Mouse (Mus musculus) testis, adult 2 months (tissue): Measurements from ENCODE around the gene Neurl1a. TPM values are rescaled to one million over a fixed set of nuclear protein-coding genes. Genes with fewer than 3 reads are reported as not detected.

Source experiments
- H3K27ac ChIP-seq: fragments of 200-500 bp; 2 replicates; pipeline ENCODE4 v1.5.1; 2012; ENCODE audit warnings: low read depth, low read length; ENCODE audit not compliant: control insufficient read depth, insufficient read depth
- H3K27me3 ChIP-seq: fragments of 200-500 bp; 2 replicates; pipeline ENCODE4 v1.6.1; 2012; ENCODE audit warnings: mild to moderate bottlenecking, low read length, moderate library complexity; ENCODE audit not compliant: control insufficient read depth, insufficient read depth
- H3K36me3 ChIP-seq: fragments of 200-500 bp; 2 replicates; pipeline ENCODE4 v1.6.1; 2012; ENCODE audit warnings: mild to moderate bottlenecking, low read length; ENCODE audit not compliant: control insufficient read depth, insufficient read depth
- H3K4me1 ChIP-seq: fragments of 200-500 bp; 2 replicates; pipeline ENCODE4 v1.6.1; 2012; ENCODE audit warnings: low read length; ENCODE audit not compliant: control insufficient read depth, insufficient read depth
- H3K4me3 ChIP-seq: fragments of 200-500 bp; 2 replicates; pipeline ENCODE4 v1.5.1; 2012; ENCODE audit warnings: low read depth, mild to moderate bottlenecking, low read length, moderate library complexity, mixed read lengths; ENCODE audit not compliant: control insufficient read depth
- CTCF ChIP-seq: fragments of 200-500 bp; IDR thresholded peaks from 2 replicates; pipeline ENCODE4 v1.5.1; 2012; ENCODE audit warnings: low read depth, mild to moderate bottlenecking, inconsistent platforms, low read length, moderate library complexity; ENCODE audit not compliant: control insufficient read depth, insufficient read depth, insufficient replicate concordance
- POLR2A ChIP-seq: fragments of 200-500 bp; IDR thresholded peaks from 2 replicates; pipeline ENCODE4 v1.6.1; 2012; ENCODE audit warnings: low read depth, mild to moderate bottlenecking, inconsistent platforms, low read length, moderate library complexity; ENCODE audit not compliant: control insufficient read depth
- polyA plus RNA-seq: library from polyadenylated mRNA; depleted of rRNA; stranded (reverse); fragments of >200 nt; gene quantifications from 2 replicates; pipeline ENCODE4 v1.2.3, GENCODE M21; 2012

The Neurl1a gene
- polyA plus RNA-seq, 1 experiment = 37.0 TPM

DNA sequence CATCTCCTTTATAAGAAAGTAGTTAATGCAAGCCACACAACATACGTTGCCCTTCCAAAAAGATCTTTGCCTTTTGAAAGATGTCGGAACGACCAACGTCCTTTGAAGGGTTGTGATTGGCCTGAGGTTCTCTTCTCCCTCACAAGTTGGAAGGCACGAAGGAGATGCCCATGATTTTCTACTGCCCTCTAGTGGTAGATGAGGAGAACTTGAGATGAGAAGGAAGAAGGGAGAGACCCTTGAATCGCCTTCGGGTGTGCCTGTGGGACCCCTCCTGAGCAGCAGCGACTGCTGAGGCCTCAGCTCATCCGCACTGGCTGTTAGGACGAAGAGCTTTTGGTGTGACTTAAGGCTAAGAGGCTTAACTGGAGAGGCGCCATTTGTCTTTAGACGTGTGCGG, 10.4 kb upstream of the Neurl1a start:
- Histone ChIP-seq H3K4me1 (peaks cover 9% of the 10 kb centered on the region), H3K27ac (no peak overlapping the region), H3K36me3 (no peaks in the 10 kb centered on the region), H3K27me3 (no peaks in the 10 kb centered on the region), H3K4me3 (peak overlapping the region; percentile 51)
- TF ChIP-seq CTCF = peak; percentile 61; the same call in 1 of the 2 replicates
- TF ChIP-seq POLR2A = no peak

DNA sequence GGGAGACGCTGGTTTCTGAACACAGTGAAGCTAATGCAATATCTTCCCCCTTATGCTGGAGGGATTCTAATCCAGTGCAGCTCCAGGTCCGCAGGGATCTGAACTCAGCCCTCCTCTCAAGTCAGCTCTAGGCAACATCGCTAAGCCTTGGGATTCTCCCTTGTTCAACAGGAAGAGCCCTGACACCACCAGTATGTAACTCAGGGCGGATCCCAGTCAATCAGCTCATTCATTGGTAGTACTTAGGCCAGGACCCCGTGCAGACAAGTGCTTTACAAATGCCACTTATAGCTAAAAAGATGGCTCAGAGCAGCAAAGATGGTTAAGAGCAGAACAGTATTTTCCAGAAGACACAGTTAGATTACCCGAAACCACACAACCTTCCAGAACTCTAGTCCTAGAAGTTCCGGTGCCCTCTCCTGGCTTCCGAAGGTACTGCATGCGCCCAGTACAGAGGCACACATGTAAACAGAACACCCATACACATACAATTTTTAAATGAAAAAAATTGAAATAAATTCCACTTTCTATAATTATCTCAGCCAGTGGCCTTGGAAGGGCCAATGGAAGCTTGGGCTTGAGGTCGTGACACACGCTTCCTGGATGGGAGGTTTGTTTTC, 9.7 kb upstream of the Neurl1a start:
- H3K4me1 ChIP-seq = peaks cover 9% of the 10 kb centered on the region
- H3K27me3 ChIP-seq = no peaks in the 10 kb centered on the region
- no peak overlapping the region for H3K27ac ChIP-seq
- TF ChIP-seq CTCF (peak; percentile 82; the same call in 1 of the 2 replicates), POLR2A (no peak)
- no peaks in the 10 kb centered on the region for H3K36me3 ChIP-seq
- peak overlapping the region; percentile 51 for H3K4me3 ChIP-seq

DNA sequence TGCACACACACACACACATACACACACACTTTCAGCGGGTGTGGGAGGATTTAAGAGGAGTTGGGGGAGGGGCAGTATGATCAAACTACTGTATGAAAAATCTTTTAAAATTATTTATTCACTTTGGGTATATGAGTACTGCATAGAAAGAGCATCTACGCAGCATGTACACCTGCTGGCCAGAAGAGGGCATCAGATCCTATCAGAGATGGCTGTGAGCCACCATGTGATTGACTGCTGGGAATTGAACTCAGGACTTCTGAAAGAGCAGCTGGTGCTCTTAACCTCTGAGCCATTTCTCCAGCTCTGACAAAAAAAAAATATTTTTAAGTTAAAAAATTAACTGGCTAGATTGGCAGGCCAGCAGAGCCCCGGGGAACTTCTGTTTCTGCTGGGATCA, 4.1 kb upstream of the Neurl1a start:
- TF ChIP-seq POLR2A = no peak
- no peak for TF ChIP-seq CTCF
- Histone ChIP-seq H3K36me3 (no peaks in the 10 kb centered on the region), H3K4me3 (no peak overlapping the region), H3K4me1 (peaks cover 9% of the 10 kb centered on the region), H3K27me3 (no peaks in the 10 kb centered on the region), H3K27ac (no peak overlapping the region)

DNA sequence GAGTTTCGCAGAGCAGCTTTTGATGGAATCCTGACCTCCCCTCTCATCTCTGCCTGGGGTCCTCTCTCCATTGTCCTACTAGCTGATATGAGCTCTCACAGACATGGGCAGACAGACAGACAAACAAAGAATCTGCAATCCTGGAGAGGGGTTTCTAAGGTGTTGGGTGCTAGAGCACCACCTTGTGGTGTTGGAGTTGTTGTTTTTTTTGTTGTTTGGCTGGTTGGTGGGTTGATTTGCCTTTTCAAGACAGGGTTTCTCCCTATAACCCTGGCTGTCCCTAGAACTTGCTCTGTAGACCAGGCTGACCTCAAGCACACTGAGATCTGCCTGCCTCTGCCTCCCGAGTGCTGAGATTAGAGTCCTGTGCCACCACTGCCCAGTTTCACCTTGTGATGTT, 3.1 kb upstream of the Neurl1a start:
- no peak overlapping the region for H3K27ac ChIP-seq
- no peak overlapping the region for H3K4me3 ChIP-seq
- TF ChIP-seq POLR2A = no peak
- TF ChIP-seq CTCF = no peak
- no peaks in the 10 kb centered on the region for H3K27me3 ChIP-seq
- H3K4me1 ChIP-seq = peaks cover 9% of the 10 kb centered on the region
- no peaks in the 10 kb centered on the region for H3K36me3 ChIP-seq

DNA sequence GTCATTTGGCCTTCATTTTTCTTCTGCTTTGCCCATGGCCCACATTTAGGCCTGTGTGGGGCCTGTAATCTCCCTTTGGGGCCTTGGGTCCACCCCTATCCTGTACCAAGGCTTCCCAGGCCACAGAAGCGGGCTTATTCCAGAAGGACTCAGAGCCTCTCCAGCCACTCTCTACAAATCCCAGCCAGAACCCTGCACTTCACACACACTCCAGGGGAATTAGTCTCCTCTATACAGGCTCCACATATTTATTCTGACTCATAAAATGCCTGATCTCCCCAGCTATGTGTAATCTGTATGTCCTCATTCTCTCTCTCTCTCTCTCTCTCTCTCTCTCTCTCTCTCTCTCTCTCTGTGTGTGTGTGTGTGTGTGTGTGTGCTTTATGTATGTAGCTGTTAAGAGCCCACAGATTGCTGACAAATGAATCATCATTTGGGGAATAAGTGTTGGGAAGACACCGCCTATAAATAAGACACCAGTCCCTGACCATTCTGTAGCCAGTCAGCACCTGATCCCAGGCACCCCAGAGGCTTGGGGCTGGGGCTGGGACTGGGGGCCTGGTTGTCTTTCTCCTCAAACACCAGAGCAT, 1.6 kb upstream of the Neurl1a start:
- H3K4me3 ChIP-seq = peak overlapping the region; percentile 72; the same call in 1 of the 2 replicates
- TF ChIP-seq CTCF (no peak), POLR2A (no peak)
- no peak overlapping the region for H3K27ac ChIP-seq
- H3K4me1 ChIP-seq = peaks cover 9% of the 10 kb centered on the region
- no peaks in the 10 kb centered on the region for H3K27me3 ChIP-seq
- no peaks in the 10 kb centered on the region for H3K36me3 ChIP-seq

DNA sequence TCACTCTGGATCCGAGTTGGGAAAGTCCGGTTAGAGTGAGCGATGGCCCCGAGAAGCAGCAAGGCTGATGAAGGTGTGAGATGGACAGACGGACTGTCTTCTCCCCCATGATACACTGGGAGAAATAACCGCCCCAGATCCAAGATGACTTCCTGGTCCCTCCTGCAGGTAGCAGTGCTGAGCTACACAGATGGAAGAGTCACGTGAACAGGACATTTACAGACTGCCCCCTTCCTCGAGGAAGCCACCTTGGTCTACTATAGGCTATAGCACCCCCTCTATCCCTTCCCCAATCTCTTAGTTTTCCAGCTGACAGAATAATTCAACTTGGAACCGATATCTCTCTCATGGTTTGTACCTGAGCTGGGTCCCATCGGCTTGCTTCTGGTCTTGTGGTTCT, 619 bp upstream of the Neurl1a start:
- no peak overlapping the region for H3K27ac ChIP-seq
- H3K4me1 ChIP-seq = peaks cover 9% of the 10 kb centered on the region
- TF ChIP-seq POLR2A (no peak), CTCF (no peak)
- no peaks in the 10 kb centered on the region for H3K27me3 ChIP-seq
- no peaks in the 10 kb centered on the region for H3K36me3 ChIP-seq
- H3K4me3 ChIP-seq = peak overlapping the region; percentile 72

DNA sequence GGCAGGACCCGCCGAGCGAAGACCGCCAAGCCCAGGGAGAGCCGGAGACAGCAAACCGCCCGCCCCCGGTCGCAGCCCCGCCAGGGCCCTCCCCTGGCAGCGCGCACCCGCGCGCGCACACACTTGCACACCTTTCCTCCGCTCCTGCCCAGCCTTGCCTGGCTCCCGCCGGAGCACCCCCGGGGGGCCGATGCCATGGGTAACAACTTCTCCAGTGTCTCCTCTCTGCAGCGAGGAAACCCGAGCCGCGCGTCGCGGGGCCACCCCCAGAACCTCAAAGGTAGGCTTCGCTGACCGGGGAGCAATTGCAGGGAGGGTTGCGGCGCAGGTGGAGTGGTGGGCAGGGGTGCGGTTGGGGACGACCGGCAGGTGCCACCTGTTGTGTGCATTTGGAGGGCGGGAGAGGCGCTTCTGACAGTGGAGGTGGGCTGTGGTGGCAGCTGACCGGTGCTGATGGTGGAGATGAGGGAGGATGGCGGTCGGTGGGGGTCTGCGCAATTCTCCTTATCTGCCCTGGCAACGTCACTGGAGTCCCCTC, 721 bp downstream of the Neurl1a start:
- H3K36me3 ChIP-seq = no peaks in the 10 kb centered on the region
- no peak overlapping the region for H3K27ac ChIP-seq
- peaks cover 9% of the 10 kb centered on the region for H3K4me1 ChIP-seq
- H3K27me3 ChIP-seq = no peaks in the 10 kb centered on the region
- H3K4me3 ChIP-seq = peak overlapping the region; percentile 72
- TF ChIP-seq POLR2A (no peak), CTCF (no peak)
